Mouse (Mus musculus): ENCODE measurements around the gene Zfp710. TPM values are rescaled to one million over a fixed set of nuclear protein-coding genes. Genes with fewer than 3 reads are reported as not detected.
"Not testable (repeated sequence)": the region's sequence is repeated elsewhere in the genome, so short reads cannot be mapped to it uniquely, and the experiment has no call there.

The Zfp710 gene
- total RNA-seq, 2 experiments from 2014 or later, result 14.2 to 15.5 TPM

DNA sequence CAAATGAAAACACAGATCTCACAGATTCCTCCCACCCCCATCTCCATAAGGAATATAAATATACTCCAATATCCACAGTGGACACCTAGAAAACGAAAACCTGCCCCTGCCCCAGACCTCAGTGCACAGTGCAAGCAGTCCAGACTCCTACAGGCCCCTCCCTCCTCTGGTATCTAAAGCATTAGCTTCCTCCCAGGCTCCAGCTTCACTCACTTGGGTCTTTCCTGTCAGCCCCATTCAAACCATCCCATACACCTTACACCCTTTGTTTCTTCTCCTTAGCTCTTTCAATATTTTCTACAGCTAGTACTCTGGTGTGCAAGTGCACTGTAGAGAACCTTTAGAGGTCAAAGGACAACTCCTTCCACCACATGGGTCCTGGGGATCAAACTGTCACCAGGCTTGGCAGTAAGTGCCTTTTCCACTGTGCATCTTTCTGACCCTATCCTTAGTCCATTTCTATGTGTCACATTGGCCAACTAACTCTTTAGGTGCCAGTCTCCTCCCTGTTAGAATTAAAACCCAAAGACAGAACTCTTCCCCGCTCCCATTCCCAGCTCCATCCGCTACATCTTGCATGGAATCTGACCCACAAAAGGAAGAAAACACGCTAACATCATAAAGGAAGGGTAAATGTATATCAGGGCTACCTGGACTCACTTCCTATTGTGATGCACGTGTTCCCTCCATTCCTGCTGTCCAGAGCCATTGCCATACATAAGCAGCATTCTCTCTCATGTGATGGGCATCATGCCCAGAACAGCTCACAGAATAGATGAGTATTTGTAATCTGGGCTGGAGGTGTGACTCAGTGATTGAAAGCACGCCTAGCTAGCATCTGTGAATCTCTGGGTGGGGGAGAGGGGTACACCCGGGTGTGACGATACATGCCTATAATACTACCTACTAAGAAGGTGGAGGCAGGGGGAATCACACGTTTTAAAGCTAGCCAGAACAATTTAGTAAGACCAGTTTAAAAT, 86.7 kb downstream of the Zfp710 start:
- DNase-seq, result peak in 1 of 2 experiments; percentile 42

DNA sequence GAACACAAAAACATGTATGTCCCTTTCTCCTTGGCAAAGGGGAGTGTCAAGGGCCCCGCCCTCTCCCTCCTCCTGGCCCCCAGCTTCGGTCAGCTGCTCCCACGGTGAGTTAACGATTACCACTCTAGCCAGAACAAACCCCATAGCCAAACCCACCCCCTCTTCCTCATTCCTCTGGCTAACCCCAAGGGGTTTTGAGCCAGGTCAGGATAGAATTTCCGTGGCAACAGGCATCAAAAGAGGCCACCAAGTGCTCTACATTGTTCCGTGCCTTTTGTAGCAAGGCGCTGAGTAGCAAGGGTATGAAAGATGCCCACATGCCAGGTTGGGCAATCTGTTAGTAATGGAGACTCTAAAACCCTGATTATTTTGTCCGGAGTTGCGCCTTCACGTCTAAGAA, 89.4 kb downstream of the Zfp710 start:
- peak in 1 of 2 experiments; percentile 46 for DNase-seq

DNA sequence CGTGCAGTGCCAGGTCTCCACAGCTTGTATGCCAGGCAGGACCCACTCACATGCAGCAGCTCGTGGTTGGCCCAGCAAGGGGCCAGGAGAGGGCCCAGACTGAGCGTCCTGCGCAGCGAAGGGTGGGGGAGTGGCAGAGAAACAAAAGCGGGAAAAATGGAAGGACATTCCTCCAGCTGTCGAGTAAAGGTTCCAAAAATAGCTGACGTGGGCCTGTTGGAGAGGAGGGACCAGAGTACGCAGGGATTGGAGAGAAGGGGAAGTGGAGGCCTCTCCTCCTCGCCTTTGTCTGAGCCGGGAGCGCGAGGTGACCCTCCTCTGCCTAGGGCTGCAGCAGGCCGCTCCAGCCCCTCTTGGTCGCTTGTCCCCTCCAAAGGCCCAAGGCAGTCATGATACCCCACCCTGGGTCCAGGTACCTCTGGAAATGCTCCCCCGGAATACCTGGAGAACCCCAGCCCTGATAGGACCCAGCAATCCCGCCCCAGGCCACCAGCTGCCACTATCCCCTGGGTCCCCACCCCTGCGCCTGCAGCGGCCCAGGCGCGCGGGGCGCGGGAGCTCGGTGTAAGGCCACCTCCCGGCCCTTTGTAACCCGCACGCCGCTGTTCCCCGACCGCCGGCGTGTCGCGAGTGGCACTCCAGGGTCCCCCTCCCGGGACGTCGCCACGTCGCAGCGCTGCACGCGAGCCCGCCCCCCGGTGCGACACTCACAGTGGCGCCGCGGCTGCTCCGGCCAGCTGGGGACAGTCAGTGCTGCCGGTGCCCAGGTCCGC, 90.0 kb downstream of the Zfp710 start:
- peak; percentile 50 to 60 for DNase-seq

DNA sequence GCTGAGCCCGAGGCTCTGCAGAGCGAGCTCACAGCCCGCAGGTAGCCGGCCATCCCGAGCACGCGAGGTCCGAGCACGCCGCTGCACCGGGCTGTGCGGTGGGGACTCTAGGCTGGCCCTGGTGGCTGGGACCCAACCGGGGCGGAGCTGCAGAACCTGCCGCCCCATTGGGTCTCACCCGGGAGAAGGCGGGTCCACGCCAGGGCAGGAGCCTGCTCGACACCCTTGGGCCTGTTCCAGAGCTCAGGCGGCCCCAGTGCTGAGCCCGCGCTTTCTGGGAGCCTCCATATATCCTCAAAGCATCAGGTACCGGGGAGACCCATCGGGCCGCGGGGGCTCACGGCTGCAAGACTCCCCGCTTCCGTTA, 90.6 kb downstream of the Zfp710 start, which contains the start of gene Idh2:
TSS of gene Idh2 (minus strand) at position 169 of the 367 bp plus-strand sequence.
- peak; percentile 97 to 98 for DNase-seq

DNA sequence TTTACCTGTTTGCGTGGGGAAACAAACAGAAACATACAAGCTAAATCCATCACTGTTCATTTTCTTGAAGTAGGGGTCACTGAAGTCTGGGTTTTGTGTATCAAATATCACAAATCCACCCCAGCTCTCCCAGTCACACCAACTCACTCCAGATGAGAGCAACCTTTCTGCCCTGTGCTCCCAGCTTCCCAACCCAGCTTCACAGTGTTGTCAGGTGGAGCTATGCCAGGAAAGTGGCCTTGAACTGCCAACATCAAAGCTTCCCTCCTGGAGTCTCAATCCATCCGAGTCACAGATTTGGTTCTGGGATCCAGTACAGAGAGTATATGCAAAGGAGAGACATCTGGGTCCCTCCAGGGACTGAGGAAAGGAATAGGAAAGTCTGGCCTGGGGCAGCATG, 91.5 kb downstream of the Zfp710 start:
- peak; percentile 78 to 81 for DNase-seq

DNA sequence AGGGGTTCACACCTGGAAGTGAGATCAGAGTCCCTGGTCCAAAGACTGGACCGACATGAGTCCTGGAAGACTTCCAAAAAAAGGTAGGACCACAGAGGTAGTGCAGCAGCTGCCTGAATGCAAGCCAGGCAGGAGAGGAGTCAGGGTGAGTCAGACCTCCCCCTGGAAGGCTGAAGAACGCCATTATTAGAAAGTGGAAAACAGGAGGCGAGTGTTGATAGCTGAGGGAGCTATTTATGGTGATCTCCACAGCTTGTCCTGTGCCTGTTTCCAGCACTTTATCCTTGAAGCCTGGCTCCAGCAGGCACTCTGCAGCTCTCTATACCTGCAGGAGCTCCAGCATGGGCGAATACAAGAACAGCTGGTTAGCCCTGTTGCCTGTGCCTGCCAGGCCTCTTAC, 94.6 kb downstream of the Zfp710 start:
- DNase-seq, result peak; percentile 43 to 55

DNA sequence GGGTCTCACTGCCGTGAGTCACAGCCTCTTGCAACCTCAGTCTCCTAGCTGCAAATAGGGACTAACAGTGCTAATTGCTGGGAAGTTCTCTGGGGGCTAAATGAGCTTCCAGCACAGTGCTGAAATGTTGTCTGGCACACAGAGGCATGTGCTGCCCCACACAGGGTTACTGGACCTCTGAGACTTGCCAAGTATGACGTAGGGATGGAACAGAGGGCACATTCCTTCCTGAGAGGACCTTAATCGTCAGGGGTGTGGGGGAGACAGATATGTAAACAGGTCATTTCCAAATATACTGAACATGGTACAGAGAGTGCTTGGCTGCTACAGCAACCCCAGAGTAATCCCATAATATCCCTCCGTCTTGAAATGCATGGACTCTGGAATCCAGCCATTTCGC, 96.5 kb downstream of the Zfp710 start:
- no peak for DNase-seq

DNA sequence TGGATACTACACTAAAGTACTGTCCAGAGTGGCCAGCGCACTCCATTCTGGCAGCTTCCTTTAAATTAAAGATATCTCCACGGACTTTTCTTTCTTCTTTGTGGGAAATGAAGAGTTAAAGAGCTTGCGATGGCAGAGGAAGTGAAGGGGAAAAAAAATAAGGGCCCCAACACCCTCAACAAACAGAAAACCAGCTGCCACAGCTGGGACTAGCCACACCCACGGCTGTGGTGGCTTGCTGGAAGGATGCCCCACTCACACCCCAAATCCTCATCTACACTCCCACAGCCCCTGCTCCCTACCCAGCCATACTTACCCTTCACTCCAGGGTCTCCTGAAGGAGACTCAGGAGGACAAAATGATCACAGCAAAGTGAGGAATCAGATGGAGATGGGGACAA, 98.5 kb downstream of the Zfp710 start:
- DNase-seq, result no peak

DNA sequence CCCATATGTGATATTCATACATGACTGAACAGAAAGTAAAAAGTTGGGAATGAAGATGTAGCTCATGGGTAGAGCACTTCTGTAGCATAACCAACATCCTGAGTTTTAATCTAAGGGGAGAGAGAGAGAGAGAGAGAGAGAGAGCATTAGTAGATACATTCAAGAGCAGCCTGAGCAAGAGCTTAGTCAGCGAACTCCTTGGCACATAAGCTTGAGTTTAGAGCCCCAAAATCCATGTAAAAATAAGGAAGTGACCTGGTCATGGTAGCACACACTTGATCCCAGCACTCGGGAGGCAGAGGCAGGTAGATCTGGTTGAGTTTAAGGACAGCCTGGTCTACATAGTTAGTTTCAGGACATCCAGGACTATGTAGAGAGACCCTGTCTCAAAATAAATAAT, 99.1 kb downstream of the Zfp710 start:
- no peak for DNase-seq

DNA sequence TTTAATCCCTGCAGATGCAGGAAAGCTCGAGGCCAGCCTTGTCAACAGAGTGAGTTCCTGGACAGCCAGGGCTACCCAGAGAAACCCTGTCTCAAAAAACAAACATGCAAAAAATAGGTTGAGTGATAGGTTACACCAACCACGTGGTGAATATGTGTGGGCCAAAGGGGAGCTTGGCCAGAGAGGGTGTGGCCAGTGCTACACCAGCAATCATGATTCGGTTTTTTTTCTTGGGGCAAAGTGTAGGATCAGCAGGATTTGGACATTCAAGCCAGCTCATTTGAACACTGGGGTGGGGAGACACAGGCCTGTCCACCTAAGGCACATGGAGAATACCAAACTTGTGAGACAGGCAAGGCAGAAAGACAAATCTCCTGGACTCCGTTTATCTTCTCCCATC, 104.7 kb downstream of the Zfp710 start:
- peak in 1 of 2 experiments; percentile 39 for DNase-seq

DNA sequence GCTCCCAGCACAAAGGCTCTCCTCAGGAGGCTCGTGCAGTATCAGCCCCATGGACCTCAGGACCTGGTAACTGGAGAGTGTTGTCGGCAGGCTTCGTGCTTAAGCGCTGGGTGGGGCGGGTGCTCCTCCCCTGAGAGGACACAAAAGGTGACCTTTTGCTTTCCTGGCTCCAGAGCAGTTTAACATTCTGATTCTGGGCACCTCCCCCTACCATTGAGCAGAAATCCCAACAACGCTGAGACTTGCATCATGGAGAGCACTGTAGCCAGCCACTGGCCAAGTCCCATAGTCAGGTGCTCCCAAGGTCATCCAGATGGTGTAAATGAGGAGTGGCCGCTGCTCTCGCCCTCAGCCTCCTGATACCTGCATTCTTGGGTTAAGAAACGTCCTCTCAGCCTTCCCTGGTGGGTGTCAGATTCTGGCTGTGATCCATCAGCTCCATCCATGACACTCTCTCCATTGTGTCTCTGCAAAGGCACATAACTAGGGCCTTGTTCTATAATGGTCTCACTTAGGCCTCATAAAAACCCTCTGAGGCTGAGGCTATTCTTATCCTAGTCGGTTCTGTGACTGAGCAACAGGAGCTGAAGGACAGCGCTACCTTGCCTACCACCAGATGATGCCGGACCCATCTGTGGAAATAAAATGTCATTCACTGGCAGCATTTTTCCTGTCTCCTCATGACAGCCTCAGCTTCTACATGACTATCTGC, 105.9 kb downstream of the Zfp710 start:
- peak in 1 of 2 experiments; percentile 37 for DNase-seq

DNA sequence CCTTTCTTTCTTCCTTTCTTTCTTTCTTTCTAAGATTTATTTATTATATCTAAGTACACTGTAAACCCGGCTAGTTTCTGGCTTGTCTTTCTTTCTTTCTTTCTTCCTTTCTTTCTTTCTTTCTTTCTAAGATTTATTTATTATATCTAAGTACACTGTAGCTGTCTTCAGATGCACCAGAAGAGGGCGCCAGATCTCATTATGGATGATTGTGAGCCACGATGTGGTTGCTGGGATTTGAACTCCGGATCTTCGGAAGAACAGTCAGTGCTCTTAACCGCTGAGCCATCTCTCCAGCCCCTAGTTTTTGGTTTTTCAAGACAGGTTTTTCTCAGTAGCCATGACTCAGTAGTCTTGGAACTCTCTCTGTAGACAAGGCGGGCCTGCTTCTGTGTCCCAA, 106.7 kb downstream of the Zfp710 start:
- DNase-seq, result not testable (repeated sequence)

DNA sequence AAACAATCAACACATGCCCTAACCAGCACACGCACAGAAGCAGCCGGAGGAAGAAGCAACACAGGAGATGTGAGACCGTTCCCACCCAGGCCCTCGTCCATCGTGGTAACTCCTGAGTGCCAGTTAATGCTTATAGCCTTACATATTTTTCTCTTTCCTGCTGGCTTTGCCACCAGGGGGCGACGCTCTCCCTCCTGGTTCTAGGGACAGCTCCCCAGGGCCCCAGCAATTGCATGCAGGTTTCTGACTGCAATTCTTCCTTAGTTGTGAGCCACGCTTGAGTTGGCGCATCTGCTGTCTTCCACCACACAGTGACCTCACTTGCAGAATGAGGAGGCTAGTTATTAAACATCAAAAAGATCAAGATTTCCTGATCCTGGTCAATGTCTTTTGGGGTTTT, 107.9 kb downstream of the Zfp710 start:
- peak; percentile 63 to 77 for DNase-seq

DNA sequence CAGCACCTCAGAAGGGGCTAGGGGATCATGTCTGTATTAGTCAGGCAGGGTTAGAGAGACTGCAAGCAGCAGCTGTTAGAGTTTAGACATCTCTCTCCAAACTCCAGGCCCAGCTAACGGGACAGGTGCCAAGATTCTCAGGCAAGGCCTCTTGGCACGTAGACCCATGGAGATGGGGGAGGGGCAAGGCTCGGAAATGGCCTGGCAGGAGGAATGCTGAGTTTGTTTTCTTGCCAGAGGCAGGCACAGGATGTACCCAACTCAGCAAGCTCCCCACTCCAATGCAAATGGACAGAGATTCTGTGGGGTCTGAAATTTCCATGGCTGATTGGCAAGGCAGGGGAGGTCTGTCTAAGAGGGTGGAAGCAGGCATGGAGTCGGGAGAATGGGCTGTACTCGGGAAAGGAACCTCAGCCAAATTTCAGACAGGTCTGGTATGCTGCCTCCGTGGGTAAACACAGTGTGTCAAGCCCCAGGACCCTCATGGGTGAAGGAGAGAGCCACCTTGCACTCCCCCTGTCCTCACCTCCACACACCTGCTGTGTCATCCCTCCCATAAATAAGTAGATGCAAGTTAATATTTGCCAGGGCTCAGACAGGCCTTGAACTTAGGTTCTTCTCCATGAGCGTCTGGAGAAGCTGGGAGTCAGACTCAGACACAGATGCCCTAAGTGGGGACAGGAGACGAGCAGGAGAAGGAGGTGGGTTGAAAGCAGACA, 110.0 kb downstream of the Zfp710 start:
- peak; percentile 87 to 92 for DNase-seq

DNA sequence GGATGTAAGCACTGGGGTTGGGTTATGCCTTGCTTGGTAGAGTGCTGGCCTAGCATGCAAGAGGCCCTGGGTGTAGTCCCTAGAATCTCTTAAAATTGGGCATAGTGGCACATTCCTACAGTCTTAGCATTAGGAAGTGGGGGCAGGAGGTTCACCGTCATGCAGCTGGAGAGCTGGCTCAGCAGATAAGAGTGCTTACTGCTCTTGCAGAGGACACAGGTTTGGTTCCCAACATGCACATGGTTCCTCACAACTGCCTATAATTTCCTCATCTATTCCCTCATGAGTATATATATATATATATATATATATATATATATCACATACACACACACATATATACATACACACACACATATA, 110.5 kb downstream of the Zfp710 start:
- DNase-seq, result no peak

DNA sequence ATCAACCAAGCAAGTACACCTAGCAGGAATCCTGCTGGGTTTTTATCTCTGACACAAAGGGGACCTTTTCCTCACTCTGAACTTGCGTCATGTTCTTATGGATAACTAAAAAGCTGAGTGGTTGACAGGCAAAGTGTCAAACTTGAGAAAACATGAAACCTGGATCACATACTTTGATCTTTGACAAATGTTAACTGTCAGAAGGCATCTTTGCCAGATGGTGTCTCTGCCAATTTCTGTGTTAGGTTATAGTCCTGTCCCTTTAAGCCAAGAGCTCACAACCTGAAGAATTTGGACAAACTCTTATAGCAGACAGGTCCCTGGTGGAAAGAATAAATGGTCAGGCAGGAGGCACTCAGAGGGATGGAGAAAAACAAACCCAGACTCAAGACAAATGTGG, 113.8 kb downstream of the Zfp710 start:
- no peak for DNase-seq

DNA sequence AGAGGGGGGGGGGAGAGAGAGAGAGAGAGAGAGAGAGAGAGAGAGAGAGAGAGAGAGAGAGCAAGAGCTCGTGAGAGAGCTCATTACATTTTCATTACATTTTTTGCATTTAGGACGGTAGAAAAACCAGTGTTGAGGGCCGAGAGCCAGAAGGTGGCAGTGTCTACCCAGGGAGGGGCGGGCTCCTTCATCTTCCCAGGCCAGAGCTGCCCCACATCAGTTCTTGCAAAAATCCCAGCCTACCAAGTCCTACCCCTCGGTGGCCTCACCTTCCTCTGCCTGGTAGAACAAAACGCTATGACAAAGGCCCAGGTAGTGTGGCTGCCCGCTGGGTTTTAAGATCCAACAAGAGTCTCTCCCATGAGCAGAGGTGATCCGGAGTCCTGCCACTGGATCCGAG, 116.2 kb downstream of the Zfp710 start:
- peak; percentile 82 to 85 for DNase-seq

Measured in adrenal gland, postnatal 36 days (tissue).